Mouse (Mus musculus): Measurements from ENCODE around the gene Hist2h2aa2.

- no peak for TF ChIP-seq POLR2A (IDR thresholded peaks at IDR 0.05; ENCODE audit: control insufficient read depth in 1 of 2, insufficient read depth in 1 of 2, low read depth in 1 of 2, low read length in 2 of 2, poor library complexity in 1 of 2)
- TF ChIP-seq BHLHE40 (IDR thresholded peaks at IDR 0.05; ENCODE audit: borderline replicate concordance, low read depth, low read length), result no peak
- TF ChIP-seq CTCF (IDR thresholded peaks at IDR 0.05 in 2 of 3, conservative IDR thresholded peaks at IDR 0.05 in 1 of 3; ENCODE audit: control insufficient read depth in 1 of 3, insufficient read depth in 1 of 3, low read depth in 2 of 3, low read length in 3 of 3, poor library complexity in 1 of 3, severe bottlenecking in 1 of 3), result no peak
- no peak for TF ChIP-seq ZNF384 (IDR thresholded peaks at IDR 0.05; ENCODE audit: low read depth, low read length)
- TF ChIP-seq POLR2AphosphoS2 (IDR thresholded peaks at IDR 0.05; ENCODE audit: low read length), result no peak
- no peak for TF ChIP-seq MAZ (IDR thresholded peaks at IDR 0.05; ENCODE audit: low read depth, low read length)
- TF ChIP-seq MEF2A (IDR thresholded peaks at IDR 0.05; ENCODE audit: extremely low read depth, insufficient replicate concordance, low read depth, low read length, poor library complexity, severe bottlenecking), result no peak
- TF ChIP-seq CHD2 (IDR thresholded peaks at IDR 0.05; ENCODE audit: low read length), result no peak
- no peak for TF ChIP-seq EP300 (IDR thresholded peaks at IDR 0.05; ENCODE audit: low read depth in 1 of 2, low read length in 2 of 2)
- TF ChIP-seq TAL1 (IDR thresholded peaks at IDR 0.05; ENCODE audit: low read length), result peak; percentile 95
Observed at GRCm38 (mm10) chr3:96254683-96255355, 14.7 kb upstream of the Hist2h2aa2 start.

Measured in MEL (cell line).